Mouse (Mus musculus) stomach, embryonic 16.5 days (tissue): ENCODE measurements around the gene Ina. TPM values are rescaled to one million over a fixed set of nuclear protein-coding genes. Genes with fewer than 3 reads are reported as not detected.

Source experiments
- ATAC-seq: fragments of 200-750 bp; cut with Nextera tagmentation; 2 replicates; pipeline ENCODE4 v1.8.0; 2017; ENCODE audit warnings: moderate number of reproducible peaks, moderate TSS enrichment; ENCODE audit not compliant: insufficient read depth, low FRiP score
- H3K27ac ChIP-seq: fragments of 300-500 bp; sonication (generic); 2 replicates; pipeline ENCODE4 v1.5.1; 2014; ENCODE audit warnings: low read length
- H3K27me3 ChIP-seq: fragments of 300-500 bp; sonication (generic); 2 replicates; pipeline ENCODE4 v1.6.1; 2014; ENCODE audit warnings: low read length, control low read depth, mixed read lengths; ENCODE audit not compliant: control insufficient read depth, insufficient read depth
- H3K36me3 ChIP-seq: fragments of 300-500 bp; sonication (generic); 2 replicates; pipeline ENCODE4 v1.6.1; 2014; ENCODE audit warnings: low read length; ENCODE audit not compliant: control insufficient read depth, insufficient read depth
- H3K4me1 ChIP-seq: fragments of 300-500 bp; sonication (generic); 2 replicates; pipeline ENCODE4 v1.6.1; 2014; ENCODE audit warnings: low read length, control low read depth, mixed read lengths; ENCODE audit not compliant: control insufficient read depth, insufficient read depth
- H3K4me2 ChIP-seq: fragments of 300-500 bp; sonication (generic); 2 replicates; pipeline ENCODE4 v1.6.1; 2014; ENCODE audit warnings: low read depth, low read length, mixed read lengths
- H3K4me3 ChIP-seq: fragments of 300-500 bp; sonication (generic); replicated peaks from 2 replicates; pipeline ENCODE4 v1.5.1; 2014; ENCODE audit warnings: mild to moderate bottlenecking, low read length
- H3K9ac ChIP-seq: fragments of 300-500 bp; sonication (generic); 2 replicates; pipeline ENCODE4 v1.6.1; 2014; ENCODE audit warnings: low read length
- H3K9me3 ChIP-seq: fragments of 300-500 bp; sonication (generic); replicated peaks from 2 replicates; pipeline ENCODE4 v1.6.1; 2016; ENCODE audit warnings: low read length, control low read depth; ENCODE audit not compliant: control insufficient read depth
- WGBS: fragments of 180-500 bp; shearing (Covaris S2); extraction: QIAGEN DNeasy Blood & Tissue Kit; methylation state at CpG from one replicate; pipeline ENCODE4 v1.1.7; 2014; 5-methylcytosine and 5-hydroxymethylcytosine counted together
- polyA plus RNA-seq: library from polyadenylated mRNA; unstranded; fragments of >200 nt; fragmentation: Nextera tagmentation; extraction: Ambion mirVana; gene quantifications from 2 replicates; pipeline ENCODE4 v1.2.1, GENCODE M21; 2015

Ina gene
- polyA plus RNA-seq, 1 experiment from 2014 or later = 6.5 TPM

DNA sequence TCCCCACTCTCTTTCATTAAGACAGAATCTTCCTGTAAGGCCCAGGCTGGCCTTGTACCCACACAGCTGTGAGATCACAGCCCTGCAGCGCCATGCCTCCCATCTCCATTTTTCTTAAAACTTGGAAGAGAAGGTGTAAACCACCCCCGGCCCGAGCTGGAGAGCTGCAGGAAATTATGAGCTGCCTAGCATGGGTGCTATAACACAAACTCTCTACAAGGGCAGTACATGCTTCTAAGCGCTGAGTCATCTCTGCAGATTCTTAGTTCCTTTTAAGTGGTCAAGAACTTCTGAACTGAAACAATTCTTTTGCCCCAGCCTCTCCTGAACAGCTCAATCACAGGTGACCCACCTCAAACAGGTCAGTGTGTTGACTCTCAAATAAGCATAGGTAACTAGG lies 20.4 kb downstream of the Ina start:
- Histone ChIP-seq H3K9me3 (no peaks in the 10 kb centered on the region), H3K4me2 (no peak overlapping the region), H3K4me3 (no peak overlapping the region), H3K9ac (no peak overlapping the region), H3K4me1 (no peaks in the 10 kb centered on the region), H3K27me3 (no peaks in the 10 kb centered on the region), H3K36me3 (peaks cover 6% of the 10 kb centered on the region; the same call in 1 of the 2 replicates), H3K27ac (no peak overlapping the region)
- ATAC-seq = no peak
- WGBS = 84% methylated on average over 4 of the region's 4 CpGs

DNA sequence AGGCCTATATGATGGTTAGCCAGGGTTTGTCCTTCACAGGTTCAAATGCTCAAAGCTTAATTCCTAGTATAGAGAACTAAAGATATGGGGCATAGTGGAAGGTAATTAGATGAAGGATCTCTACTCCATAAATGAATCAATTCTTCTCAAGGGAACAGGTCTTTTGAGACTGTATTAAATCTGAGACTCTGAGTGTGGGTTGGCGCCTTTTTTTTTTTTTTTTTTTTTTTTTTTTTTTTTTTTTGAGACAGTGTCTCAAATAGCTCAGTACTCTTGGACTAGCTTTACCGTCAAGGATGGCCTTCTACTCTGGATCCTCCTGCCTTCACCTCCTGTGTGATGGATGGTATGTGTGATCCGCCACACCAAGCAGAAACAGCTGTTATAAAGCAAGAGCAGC lies 22.1 kb downstream of the Ina start:
- Histone ChIP-seq H3K9ac (no peak overlapping the region), H3K4me2 (no peak overlapping the region), H3K9me3 (no peaks in the 10 kb centered on the region), H3K4me3 (no peak overlapping the region), H3K27me3 (no peaks in the 10 kb centered on the region), H3K4me1 (no peaks in the 10 kb centered on the region), H3K36me3 (peaks cover 6% of the 10 kb centered on the region; the same call in 1 of the 2 replicates), H3K27ac (no peak overlapping the region)
- ATAC-seq = no peak
- 79% methylated on average over 3 of the region's 3 CpGs for WGBS

DNA sequence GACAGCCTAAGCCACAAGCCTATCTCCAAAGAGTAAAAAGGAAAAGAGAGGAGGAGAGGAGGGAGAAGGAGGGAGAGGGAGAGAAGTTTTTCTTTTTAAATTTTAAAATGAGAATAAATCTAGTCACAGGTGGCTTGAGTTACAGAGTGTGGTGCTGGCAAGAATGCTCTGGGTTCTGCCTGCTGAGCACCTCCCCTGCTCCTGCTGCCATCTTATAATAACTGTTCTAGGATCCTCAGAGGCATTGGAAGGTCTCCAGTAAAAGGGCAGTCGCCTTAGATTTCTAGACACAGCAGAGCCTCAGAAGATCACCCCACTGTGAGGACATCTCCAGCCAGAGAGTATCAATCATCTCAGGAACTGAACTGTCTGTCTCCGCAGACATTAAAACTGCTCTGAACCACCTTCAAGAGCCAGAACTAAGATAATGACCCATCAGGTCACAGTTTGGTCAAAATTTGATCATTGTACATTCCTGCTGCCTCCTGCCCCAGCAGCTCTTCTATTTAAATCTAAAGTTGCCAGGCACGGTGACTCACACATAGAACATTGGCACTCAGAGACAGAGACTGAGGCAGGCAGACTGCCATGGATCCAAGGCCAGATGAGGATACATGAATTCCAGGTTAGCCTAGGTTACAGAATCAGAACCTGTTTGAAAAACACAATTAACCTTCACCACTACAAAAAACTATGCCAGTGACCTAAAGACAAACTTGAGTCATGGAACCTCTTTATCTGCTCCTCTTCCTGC lies 26.4 kb downstream of the Ina start:
- H3K36me3 ChIP-seq = peaks cover 6% of the 10 kb centered on the region; the same call in 1 of the 2 replicates
- 85% methylated on average over 3 of the region's 3 CpGs for WGBS
- H3K27ac ChIP-seq = no peak overlapping the region
- ATAC-seq = no peak
- H3K9ac ChIP-seq = no peak overlapping the region
- no peak overlapping the region for H3K4me2 ChIP-seq
- no peaks in the 10 kb centered on the region for H3K27me3 ChIP-seq
- no peaks in the 10 kb centered on the region for H3K4me1 ChIP-seq
- no peaks in the 10 kb centered on the region for H3K9me3 ChIP-seq
- H3K4me3 ChIP-seq = no peak overlapping the region

DNA sequence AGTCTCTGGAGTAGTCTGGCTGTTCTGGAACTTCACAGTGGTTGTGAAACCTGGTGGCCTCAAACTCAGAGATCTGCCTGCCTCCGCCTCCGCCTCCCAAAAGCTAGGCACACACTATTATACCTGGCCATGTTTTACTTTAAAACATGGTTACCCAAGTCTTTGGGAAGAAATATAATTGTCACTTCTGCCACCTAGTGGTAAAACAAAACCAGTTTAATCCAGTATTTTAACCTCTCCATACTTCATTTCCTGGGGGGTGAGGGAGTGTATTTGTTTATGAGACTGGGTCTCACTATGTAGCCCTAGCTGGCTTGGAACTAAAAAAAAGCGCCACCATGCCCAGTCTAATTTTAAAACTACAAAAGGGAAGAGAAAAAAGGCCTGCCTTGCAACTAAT lies 29.1 kb downstream of the Ina start:
- Histone ChIP-seq H3K36me3 (peaks cover 9% of the 10 kb centered on the region; the same call in 1 of the 2 replicates), H3K9me3 (no peaks in the 10 kb centered on the region), H3K27me3 (no peaks in the 10 kb centered on the region), H3K27ac (no peak overlapping the region), H3K4me1 (no peaks in the 10 kb centered on the region), H3K4me3 (no peak overlapping the region), H3K9ac (no peak overlapping the region), H3K4me2 (no peak overlapping the region)
- WGBS = 89% methylated on average over 3 of the region's 3 CpGs
- no peak for ATAC-seq

DNA sequence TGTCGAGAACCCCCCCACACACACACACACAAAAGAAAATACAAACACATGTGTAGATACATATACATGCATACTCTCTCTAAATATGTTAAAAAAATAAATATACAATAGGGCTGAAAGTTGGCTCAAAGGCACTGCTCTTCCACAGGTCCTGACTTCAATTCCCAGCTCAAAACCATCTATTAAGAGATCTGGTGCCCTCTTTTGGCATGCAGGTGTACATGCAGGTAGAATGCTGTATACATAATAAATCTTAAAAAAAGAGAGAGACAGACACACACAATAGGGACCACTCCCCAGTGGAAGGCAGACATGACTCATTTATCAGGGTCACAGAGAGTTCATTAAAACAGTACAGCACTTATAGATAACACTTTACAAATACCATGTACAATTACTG lies 31.8 kb downstream of the Ina start:
- Histone ChIP-seq H3K4me2 (no peak overlapping the region), H3K9me3 (no peaks in the 10 kb centered on the region), H3K36me3 (peaks cover 3% of the 10 kb centered on the region; the same call in 1 of the 2 replicates), H3K27me3 (no peaks in the 10 kb centered on the region), H3K4me3 (no peak overlapping the region), H3K4me1 (peaks cover 10% of the 10 kb centered on the region), H3K27ac (no peak overlapping the region), H3K9ac (no peak overlapping the region)
- WGBS = 94% methylated on average over 1 of the region's 1 CpGs
- ATAC-seq = no peak

DNA sequence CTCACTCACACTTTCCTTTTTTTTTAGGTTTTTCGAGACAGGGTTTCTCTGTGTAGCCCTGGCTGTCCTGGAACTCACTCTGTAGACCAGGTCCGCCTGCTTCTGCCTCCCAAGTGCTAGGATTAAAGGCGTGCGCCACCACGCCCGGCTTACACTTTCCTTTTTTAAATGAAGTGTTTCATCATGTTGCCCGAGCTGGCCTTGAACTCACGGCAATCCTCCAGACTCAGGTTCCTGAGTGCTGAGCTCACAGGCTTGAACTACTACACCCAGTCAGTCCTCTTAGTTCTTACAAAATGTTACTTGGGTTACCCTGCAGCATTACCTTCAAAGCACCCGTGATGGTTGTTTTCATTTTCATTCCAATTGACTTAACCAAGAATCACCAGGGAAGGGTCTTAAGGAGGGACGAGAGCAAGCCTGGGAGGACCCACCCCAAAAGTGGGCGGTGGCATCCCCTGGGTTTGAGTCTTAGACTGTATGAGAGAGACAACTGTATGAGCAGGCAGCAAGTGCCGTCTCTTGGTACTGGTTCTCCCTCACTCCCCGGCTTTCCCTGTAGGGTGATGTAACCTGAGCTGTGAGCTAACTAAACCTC lies 32.8 kb downstream of the Ina start:
- Histone ChIP-seq H3K4me2 (no peak overlapping the region), H3K4me1 (peaks cover 10% of the 10 kb centered on the region), H3K4me3 (no peak overlapping the region), H3K27me3 (no peaks in the 10 kb centered on the region), H3K27ac (no peak overlapping the region), H3K9ac (no peak overlapping the region), H3K36me3 (peaks cover 3% of the 10 kb centered on the region; the same call in 1 of the 2 replicates), H3K9me3 (no peaks in the 10 kb centered on the region)
- WGBS = 81% methylated on average over 13 of the region's 13 CpGs
- no peak for ATAC-seq

DNA sequence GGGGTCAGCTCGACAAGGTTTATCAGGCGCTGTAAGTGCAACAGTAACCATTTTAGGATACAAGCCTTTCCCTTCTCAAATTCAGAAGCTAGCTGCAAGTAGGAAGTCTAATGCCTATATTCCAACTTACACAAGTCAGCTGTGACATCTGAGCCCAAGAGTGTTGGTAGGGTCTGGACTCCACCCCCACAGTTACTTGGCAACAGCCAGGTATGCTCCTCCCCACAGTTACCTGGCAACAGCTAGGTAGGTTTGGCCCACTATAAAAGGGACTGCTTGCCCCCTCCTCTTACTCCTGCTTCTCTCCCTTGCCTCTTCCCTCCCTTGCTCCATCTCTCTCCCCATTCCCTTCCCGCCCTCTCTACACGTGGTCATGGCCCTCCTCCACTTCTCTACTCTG lies 34.6 kb downstream of the Ina start:
- peaks cover 10% of the 10 kb centered on the region for H3K4me1 ChIP-seq
- H3K4me2 ChIP-seq = peak overlapping the region; percentile 78
- WGBS = 64% methylated on average over 4 of the region's 4 CpGs
- no peak overlapping the region for H3K27ac ChIP-seq
- H3K9ac ChIP-seq = no peak overlapping the region
- ATAC-seq = no peak
- 0 out of 2 replicates have a peak overlapping the region, but pooled peaks have one; percentile 64 for H3K4me3 ChIP-seq
- H3K27me3 ChIP-seq = no peaks in the 10 kb centered on the region
- H3K9me3 ChIP-seq = no peaks in the 10 kb centered on the region
- H3K36me3 ChIP-seq = peaks cover 3% of the 10 kb centered on the region; the same call in 1 of the 2 replicates

DNA sequence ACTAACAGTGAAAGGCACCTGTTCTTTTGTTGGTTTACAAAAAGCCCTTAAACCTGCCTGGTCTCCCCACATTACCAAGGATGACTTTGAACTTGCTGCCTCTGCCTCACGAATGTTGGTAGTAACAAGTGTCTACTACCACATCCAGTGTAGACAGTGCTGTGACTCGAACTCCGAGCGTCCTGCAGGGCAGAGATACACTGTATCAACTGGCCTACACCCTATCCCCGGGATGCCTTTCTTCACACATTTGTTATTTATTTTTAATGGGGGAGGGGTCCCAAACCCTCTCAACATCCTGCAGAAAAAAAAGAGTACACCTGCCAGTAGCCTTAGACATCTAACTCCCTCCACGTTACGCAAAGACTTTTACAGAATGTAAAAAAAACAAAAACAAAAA lies 35.3 kb downstream of the Ina start:
- Histone ChIP-seq H3K27ac (0 out of 2 replicates have a peak overlapping the region, but pooled peaks have one; percentile 81), H3K9ac (peak overlapping the region; percentile 85; the same call in 1 of the 2 replicates), H3K4me1 (peaks cover 10% of the 10 kb centered on the region), H3K36me3 (peaks cover 3% of the 10 kb centered on the region; the same call in 1 of the 2 replicates), H3K4me3 (peak overlapping the region; percentile 64), H3K9me3 (no peaks in the 10 kb centered on the region), H3K27me3 (no peaks in the 10 kb centered on the region), H3K4me2 (peak overlapping the region; percentile 78)
- peak; percentile 28; the same call in 1 of the 2 replicates for ATAC-seq
- WGBS = 5% methylated on average over 7 of the region's 7 CpGs
